Mouse (Mus musculus): Measurements from ENCODE around the gene 1700034I23Rik.

GRCm38 (mm10) chr3:40938189-40938588 is 35.8 kb upstream of the 1700034I23Rik start:
- TF ChIP-seq CTCF (IDR thresholded peaks at IDR 0.05; ENCODE audit: control insufficient read depth, insufficient read depth, low read length) (no peak), POLR2A (IDR thresholded peaks at IDR 0.05; ENCODE audit: borderline replicate concordance, control insufficient read depth, low read depth, low read length) (no peak)

All from bone marrow, adult 2 months (tissue).